Comparison of ENCODE assay signal across 22 mouse cellular contexts in genomic region chr16:94001366-94001765, GRCm38 (mm10). TPM values are rescaled to one million over a fixed set of nuclear protein-coding genes. Genes with fewer than 3 reads are reported as not detected.
"Had no signal": no experiment of that assay in that cellular context is flagged by ENCODE, and none has a peak within 500 bp of the region (broad histone marks: within the 10 kb centered on the region; RNA-seq: fewer than 3 reads in every experiment).

No protein-coding gene starts in this region.

- H3K9me3 ChIP-seq: liver, embryonic 13.5 days; midbrain, embryonic 10.5 days; midbrain, embryonic 15.5 days; neural tube, embryonic 12.5 days; neural tube, embryonic 15.5 days had no signal

- H3K4me3 ChIP-seq: layer of hippocampus, adult 2 months; left cerebral cortex, adult 2 months; liver, embryonic 13.5 days; megakaryocyte, embryonic 14.5 days; midbrain, embryonic 10.5 days; midbrain, embryonic 15.5 days; neural tube, embryonic 12.5 days; neural tube, embryonic 15.5 days had no signal

- H3K9ac ChIP-seq: liver, embryonic 13.5 days; midbrain, embryonic 15.5 days; neural tube, embryonic 12.5 days; neural tube, embryonic 15.5 days had no signal

- ATAC-seq: lung, postnatal 0 days; midbrain, embryonic 15.5 days had no signal

- DNase-seq: kidney, adult 18-20 months; kidney, adult 9 months; kidney, postnatal 14 days; kidney, postnatal 4 days; layer of hippocampus, postnatal 36 days; liver, embryonic 13.5 days; lung, adult 2 months; retina, postnatal 1 day; right cerebral cortex, postnatal 25 days; spleen, adult 18-20 months; thymus, postnatal 25 days had no signal

- H3K4me2 ChIP-seq: liver, embryonic 13.5 days; midbrain, embryonic 15.5 days; neural tube, embryonic 12.5 days; neural tube, embryonic 15.5 days had no signal

- H3K27ac ChIP-seq: layer of hippocampus, adult 2 months; left cerebral cortex, adult 2 months; liver, embryonic 13.5 days; midbrain, embryonic 10.5 days; midbrain, embryonic 15.5 days; neural tube, embryonic 12.5 days; neural tube, embryonic 15.5 days had no signal

- H3K36me3 ChIP-seq: liver, embryonic 13.5 days; midbrain, embryonic 10.5 days; midbrain, embryonic 15.5 days; neural tube, embryonic 12.5 days; neural tube, embryonic 15.5 days had no signal

- H3K4me1 ChIP-seq: liver, embryonic 13.5 days; megakaryocyte, embryonic 14.5 days; midbrain, embryonic 10.5 days; midbrain, embryonic 15.5 days; neural tube, embryonic 15.5 days had no signal

- H3K27me3 ChIP-seq: liver, embryonic 13.5 days; midbrain, embryonic 15.5 days; neural tube, embryonic 12.5 days; neural tube, embryonic 15.5 days had no signal

RNA-seq across cellular contexts. Expression of gene Cldn14, which starts 7.3 kb away (rescaled TPM):
- polyA plus RNA-seq: limb, embryonic 11.5 days; limb, embryonic 14.5 days; lung, postnatal 0 days; midbrain, embryonic 10.5 days; midbrain, embryonic 15.5 days; neural tube, embryonic 15.5 days; thymus, postnatal 0 days had no signal
